Mouse (Mus musculus) megakaryocyte, embryonic 14.5 days (primary cell): ENCODE data around the gene Grik3.

ENCODE experiments used
- FLI1 ChIP-seq: IDR thresholded peaks from 2 replicates; pipeline ENCODE4 v1.6.1; 2012; ENCODE audit warnings: low read length, inconsistent platforms, mixed read lengths
- GATA1 ChIP-seq: IDR thresholded peaks from 3 replicates; pipeline ENCODE4 v1.6.1; 2012; ENCODE audit warnings: mixed read lengths, low read length, inconsistent platforms, borderline replicate concordance

DNA sequence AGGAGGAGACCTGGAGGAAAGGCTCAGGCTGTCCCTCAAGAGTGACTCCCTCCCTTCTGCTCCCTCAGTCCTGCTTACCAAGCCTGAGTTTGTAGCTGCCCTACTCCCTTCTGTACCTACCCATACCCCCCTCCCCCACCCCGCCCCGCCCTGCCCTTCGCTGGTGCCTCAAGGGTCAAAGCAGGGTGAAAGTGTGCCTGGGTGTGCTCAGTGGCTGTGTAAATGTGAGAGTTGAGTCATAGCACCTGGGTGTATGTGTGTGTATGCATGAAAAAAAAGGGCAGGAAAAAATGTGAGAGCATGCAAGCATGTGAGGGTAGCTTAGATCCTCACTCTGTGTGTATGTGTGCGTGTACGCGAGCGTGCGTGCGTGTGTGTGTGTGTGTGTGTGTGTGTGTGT, 49.1 kb downstream of the Grik3 start:
- TF ChIP-seq GATA1: no peak
- no peak for TF ChIP-seq FLI1
